ENCODE assay signal across 13 mouse cellular contexts in genomic region chr14:41263296-41263695, GRCm38 (mm10). TPM values are rescaled to one million over a fixed set of nuclear protein-coding genes. Genes with fewer than 3 reads are reported as not detected.
A peak's percentile ranks its signal among the peaks of the same experiment; 100 is the strongest.
DNase-seq lines count a peak whose midpoint lies in the region; TF ChIP-seq lines count a peak whose summit lies in the region.
"Not testable (repeated sequence)": the region's sequence is repeated elsewhere in the genome, so short reads cannot be mapped to it uniquely, and the experiment has no call there.
"Had no signal": no experiment of that assay in that cellular context is flagged by ENCODE, and none has a peak within 500 bp of the region (broad histone marks: within the 10 kb centered on the region; RNA-seq: fewer than 3 reads in every experiment).

No protein-coding gene starts in this region.

- H3K4me1 ChIP-seq in heart, adult 2 months (ENCODE audit: control insufficient read depth, insufficient read depth, low read length): not testable (repeated sequence)

- intact Hi-C loops in heart, adult 2 months (cut with DNase I); left cerebral cortex, postnatal 36 days (cut with DNase I): not testable (repeated sequence)

- TF ChIP-seq CTCF in heart, adult 2 months (IDR thresholded peaks at IDR 0.05): peak; percentile 30

- not testable (repeated sequence) for H3K79me2 ChIP-seq in heart, adult 2 months (replicated peaks; ENCODE audit: control insufficient read depth, insufficient read depth, low read length)

- not testable (repeated sequence) for H3K27ac ChIP-seq in heart, adult 2 months

- not testable (repeated sequence) for H3K27me3 ChIP-seq in heart, adult 2 months (ENCODE audit: control insufficient read depth, insufficient read depth, low read length)

- WGBS in heart, adult 2 months: 26% methylated on average over 4 of the region's 4 CpGs

- not testable (repeated sequence) for TF ChIP-seq EP300 in heart, adult 2 months (IDR thresholded peaks at IDR 0.05; ENCODE audit: insufficient read depth, low read depth, low read length)

- TF ChIP-seq POLR2A in heart, adult 2 months (IDR thresholded peaks at IDR 0.05; ENCODE audit: insufficient read depth, low read depth, low read length): not testable (repeated sequence)

- H3K4me3 ChIP-seq in heart, adult 2 months: not testable (repeated sequence)

- DNase-seq in adrenal gland, adult 2 months: peak; percentile 39
- peak; percentile 17 to 38 for DNase-seq in cerebellum, postnatal 36 days
- peak in 1 of 2 experiments; percentile 18 for DNase-seq in heart, adult 2 months
- DNase-seq in kidney, postnatal 10 days: peak; percentile 79
- peak; percentile 83 to 84 for DNase-seq in layer of hippocampus, postnatal 10 days (ENCODE audit: low spot score in 2 of 2)
- DNase-seq in left cerebral cortex, postnatal 36 days (ENCODE audit: low spot score in 2 of 2): peak; percentile 36 to 47
- DNase-seq in ovary, postnatal 14 days (ENCODE audit: low spot score): peak; percentile 70
- peak; percentile 67 for DNase-seq in testis, postnatal 14 days (ENCODE audit: low spot score)

- H3K9ac ChIP-seq in heart, adult 2 months (ENCODE audit: low read depth, low read length): not testable (repeated sequence)

- H3K36me3 ChIP-seq in heart, adult 2 months (ENCODE audit: control insufficient read depth, insufficient read depth, low read length): not testable (repeated sequence)

RNA-seq across cellular contexts. Expression of gene Gm2832, which starts 15.3 kb away (rescaled TPM):
- total RNA-seq in adrenal gland, adult 2 months (2021): not detected
- not detected in 2 replicates for polyA plus RNA-seq in adrenal gland, adult 2 months (2012; rRNA removed)
- not detected for total RNA-seq in heart, adult 2 months (2021)
- polyA plus RNA-seq in heart, adult 2 months (2012; rRNA removed): not detected in 2 replicates
- not detected for total RNA-seq in layer of hippocampus, postnatal 10 days (2021)
- total RNA-seq in left cerebral cortex, postnatal 36 days (2021): under 1 TPM; 0.39 to 0.61 TPM
- polyA plus RNA-seq: frontal cortex, adult 2 months; heart, embryonic 10.5 days; hindbrain, embryonic 10.5 days; lung, adult 2 months; spleen, adult 2 months had no signal
